Mouse (Mus musculus) c-Kit-positive CD71-positive TER-119-positive erythroid progenitor cells, embryonic 14.5 days (primary cell): ENCODE data around the gene Foxn1.

ENCODE experiments used
- DNase-seq: peaks from one replicate; pipeline ENCODE4 v3.0.0-alpha.2; 2013; ENCODE audit warnings: low spot score

Gene Foxn1

DNA sequence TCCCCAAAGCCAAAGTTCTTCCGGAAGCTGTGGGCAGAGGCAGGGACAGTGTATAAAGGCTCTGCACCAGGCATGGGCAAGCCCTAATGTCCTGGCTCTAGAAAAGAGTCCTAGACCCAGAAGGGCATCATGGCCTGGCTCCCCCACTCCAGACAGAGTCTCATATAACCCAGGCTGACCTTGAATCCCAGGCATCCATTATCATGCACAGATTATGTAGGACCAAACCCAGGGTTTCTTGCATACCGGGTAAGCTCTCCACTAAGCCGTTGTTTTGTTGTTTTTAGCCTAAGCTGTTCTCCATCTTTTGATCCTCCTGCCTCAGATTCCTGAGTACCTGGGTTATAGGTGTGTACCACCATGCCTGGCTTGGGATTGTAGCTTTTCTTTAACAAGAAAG is 14.6 kb upstream of the Foxn1 start:
- no peak for DNase-seq

DNA sequence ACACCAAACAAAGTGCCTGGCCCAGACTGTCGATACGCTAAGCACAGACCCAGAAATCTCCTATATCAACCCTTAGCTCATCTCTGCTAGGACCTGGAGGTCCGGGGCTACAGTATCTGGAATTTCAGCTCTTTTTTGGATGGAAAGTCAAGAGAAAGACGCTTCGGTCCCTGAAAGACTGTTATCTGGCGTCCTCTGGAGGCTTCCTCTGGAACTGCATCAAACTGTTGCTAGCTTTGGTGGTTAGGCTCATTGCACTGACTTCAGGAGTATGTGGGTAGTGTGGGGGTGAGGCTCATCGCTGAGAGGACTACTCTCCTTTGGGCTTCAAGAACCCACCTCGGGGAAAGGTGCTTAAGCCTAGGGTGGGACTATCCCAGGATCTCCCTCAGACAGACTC is 13.3 kb upstream of the Foxn1 start:
- DNase-seq = peak; percentile 53

DNA sequence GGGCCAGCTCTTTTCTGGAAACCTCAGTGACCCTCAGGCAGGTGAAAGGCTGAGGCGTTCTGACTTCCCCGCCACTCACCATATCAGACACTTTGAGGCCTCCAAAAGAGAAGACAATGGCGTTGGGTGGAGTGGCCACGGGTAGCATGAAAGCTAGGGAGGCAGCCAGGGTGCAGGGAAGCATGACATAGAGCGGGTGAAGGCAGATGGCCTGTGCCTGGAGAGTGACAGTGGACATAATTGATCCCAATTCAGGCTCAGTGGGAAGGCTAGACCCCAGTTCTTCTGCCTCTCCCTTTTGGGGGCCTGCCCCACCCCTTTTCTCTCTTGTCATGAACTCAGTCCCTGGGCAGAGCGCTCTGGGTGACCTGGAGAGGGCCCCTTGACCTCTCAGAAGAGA is 11.9 kb upstream of the Foxn1 start:
- no peak for DNase-seq

DNA sequence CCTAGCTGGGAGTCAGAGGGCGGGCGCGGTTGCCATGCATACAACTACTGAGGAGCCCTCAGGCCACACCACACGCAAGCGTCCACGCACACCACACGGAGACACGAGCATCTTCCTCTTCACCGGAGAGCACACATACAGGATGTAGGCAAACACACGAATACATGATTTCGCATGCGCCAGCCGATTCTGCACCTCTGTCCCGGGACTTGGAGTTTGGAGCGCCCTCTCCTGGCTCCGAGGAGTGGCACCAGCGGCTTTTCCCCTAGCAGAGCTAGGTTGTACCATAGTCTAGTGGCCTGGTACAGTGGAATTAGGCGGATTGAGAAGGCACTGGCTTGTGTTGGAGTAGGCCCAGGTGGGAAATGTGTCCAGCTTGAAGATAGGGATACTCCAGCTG is 11.0 kb upstream of the Foxn1 start:
- peak; percentile 32 for DNase-seq

DNA sequence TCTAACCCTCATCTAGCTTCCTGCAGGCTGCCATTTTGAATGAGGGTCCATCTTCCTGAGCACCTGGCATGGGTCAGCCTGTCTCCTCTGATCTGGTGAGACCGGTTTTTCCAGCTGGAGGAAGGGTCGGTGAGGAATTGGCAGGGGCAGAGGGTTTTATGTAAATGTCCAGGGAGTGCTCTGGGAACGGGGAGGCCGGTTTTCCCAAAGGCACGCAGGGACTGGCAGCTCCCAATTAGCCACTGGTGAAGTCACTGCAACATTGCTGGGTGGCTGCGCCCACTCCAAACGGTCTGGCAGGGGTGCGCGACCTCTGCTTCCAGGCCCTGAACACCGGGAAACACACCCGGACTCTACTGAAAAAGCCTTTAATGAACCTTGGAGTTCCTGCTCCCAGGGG is 10.6 kb upstream of the Foxn1 start:
- DNase-seq = no peak

DNA sequence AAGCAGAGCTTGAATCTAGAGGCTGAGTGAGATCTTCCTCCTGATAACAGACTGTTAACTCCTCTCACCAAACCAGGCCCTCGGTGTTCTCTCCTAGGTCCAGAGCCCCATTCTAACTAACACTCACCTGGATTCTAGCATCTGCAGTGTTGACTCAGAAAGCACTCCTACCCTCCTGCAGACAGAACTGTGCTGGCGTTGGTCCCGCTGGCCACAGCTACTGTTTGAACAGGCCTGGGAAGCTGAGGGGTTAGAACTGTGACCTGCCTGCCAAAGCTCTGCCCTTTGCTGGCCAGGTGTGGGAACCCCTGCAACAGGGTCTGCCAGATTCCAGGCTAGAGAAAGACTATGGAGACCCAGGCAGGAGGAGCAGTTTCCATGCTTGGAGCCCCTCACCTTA is 6.4 kb upstream of the Foxn1 start:
- no peak for DNase-seq

DNA sequence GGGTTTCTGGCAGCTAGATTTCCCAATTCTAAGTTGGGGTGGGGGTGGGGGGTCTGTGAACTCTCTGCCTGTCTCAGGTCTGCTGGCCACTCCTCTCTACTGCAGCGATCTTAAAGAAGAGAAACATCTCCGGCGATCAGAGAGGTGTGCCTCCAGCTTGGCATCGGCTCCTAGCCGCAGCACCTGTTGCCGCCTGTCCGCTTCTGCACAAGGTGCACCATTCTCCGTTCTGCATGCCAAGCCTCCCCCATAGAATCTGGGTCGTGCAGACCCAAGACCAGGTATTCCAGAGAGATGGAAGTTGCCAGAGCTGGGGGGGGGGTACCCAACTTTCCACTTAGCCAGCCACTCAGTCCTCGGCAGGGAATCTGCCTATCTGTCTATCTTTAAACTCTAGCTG is 582 bp downstream of the Foxn1 start:
- no peak for DNase-seq

DNA sequence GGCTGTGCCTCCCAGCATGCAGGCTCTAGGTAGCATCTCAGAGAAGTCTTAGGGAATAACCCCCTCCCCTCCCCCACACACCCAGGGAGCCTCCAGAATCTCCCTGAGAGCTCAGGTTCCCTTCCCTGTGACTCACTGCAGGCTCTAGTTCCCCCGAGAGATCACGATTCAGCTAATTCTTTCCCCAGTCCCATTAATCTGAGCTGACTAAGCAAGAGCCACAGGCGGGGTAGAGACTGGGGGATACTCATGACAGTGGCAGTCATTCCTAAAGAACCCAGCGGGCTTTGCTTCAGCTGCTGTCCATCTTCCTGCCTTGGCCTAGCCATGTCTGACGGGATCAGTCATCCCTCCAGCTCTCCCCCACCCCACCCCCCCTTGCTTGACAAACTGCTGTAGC is 3.7 kb downstream of the Foxn1 start:
- DNase-seq = no peak

DNA sequence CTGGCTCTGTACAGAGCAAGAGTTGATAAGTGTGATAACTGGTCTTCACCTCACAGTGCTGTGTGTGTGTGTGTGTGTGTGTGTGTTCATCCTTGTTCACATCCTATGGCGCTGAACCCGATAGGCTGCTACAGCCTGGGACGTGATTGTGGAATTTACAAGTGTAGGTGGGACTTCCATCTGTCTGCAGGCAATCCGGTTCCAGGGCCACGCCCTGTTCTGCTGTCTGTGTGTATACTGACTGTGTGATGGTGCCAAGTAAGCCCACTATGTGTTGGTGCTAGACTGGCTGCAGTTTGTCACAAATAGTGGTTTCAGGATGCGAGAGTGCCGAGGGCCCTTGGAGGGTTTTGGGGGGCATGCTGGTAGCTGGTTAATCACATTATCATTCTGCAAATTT is 4.1 kb downstream of the Foxn1 start:
- no peak for DNase-seq

DNA sequence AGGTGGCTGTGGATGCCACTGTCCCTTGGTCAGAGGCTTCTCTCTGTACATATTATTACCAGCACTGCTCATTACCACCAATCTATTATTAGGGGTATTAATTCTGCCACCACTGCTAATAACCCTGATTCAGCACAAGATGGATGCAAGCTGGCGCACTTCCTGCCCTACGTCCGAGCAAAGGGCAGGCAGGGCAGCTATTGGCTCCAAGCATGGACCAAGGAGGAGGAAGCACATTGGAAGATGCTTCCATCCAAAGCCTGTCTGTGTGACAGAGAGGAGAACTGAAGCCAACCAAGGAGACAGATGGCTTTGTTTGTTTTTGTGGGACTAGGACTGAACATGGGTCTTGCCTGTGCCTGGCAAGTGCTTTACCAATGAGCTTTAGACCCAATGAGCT is 5.4 kb downstream of the Foxn1 start:
- no peak for DNase-seq

DNA sequence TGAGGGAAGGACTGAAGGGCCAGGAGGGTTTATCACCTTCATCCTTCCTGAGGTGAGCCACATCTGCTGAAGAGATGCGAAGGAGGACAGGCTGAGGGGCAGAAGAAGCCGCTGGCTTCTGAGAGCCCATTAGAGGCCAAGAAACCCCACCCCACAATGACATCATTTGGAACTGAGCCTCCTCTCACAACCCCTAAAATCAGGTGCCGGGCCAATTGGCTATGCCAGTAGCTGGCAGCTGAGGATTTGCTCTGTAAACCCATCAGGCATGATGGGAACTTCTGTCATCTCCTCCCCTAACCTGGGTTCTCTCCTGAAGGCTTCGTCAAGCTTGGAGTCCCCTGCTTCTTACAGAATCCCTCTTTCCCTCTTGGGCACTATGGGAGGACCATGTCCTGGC is 6.0 kb downstream of the Foxn1 start:
- no peak for DNase-seq

DNA sequence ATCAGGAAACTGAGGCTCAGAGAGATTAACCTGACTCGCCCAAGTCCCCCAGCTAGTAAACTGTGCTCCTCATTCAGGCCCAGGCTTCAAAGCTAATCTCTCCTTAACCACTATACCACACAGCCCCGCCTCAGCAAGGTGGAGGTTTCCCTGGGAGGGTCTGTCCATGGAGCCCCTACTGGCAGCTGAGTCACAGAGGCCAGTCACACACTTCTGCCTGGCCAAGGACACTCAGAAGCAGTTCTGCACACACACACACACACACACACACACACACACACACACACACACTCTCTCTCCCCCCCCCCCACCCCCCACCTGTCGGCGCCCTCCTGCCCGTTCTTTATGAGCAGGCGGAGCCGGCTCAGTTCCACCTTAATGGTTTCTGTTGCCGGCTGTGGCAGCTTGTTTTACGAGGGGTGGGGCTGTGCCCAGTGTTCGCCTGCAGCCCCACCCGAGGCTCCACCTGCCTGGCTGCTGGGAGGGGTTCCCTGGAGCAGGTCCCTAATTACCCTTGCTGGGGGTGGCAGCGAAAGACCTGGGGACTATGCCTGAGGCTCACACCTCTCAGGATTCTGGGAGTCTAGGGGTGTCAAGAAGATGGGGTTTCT is 8.7 kb downstream of the Foxn1 start:
- no peak for DNase-seq

DNA sequence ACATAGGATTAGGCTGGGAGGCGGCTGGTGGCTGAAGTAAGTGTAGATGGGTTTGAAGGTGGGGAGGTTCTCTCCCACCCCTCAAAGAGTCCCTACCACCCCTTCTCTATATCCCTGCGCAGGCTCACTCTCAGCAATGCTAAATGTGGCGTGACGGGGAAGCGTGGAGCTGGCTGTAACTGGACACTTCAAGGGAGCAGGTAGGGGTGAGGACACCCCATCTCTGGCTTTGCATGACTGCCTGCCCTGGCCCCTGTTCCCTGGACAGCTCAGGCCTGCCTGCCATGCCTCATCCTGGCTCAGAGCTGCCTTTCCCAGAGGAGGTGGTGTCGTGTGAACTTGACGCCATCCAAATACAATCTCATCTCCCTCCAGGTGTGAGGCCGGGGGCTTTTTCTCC is 12.2 kb downstream of the Foxn1 start:
- no peak for DNase-seq

DNA sequence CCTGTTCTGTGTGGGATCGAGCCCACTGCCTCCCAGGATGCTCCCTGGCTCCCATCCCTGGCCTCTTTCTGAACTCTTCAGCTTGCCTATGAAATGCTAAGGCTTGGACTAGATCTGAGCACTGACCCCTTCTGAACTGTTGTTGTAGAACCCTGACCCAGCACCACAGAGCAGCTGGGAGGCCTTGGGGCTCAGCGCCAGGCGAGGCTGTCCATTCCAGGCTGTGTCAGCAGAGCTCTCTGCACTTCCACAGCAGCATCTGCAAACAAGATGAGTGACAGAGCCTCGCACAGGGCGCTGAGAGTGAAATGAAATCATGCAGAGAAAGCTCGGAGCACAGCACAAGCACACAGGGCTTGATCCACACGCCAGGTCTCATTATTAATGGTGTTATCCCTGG is 13.7 kb downstream of the Foxn1 start:
- no peak for DNase-seq

DNA sequence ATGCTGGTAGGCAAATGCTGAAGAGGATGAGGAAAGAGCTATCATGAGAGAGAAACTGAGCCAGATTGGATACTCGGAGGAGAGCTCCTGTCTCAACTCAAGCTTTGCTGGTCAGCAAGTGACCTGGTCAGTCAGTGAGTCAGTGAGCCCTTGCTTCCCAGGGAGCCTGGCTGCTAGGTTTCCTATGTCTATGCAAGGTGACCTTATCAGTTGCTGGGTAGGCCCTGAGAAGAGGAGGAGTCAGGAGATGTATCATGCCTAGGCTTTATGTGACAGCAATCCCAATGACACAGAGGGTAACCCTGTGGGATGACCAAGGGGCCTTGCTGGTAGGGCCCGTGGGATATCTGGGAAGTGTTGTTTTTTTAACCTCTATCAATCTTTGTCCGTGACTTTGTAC is 14.2 kb downstream of the Foxn1 start:
- DNase-seq = no peak

DNA sequence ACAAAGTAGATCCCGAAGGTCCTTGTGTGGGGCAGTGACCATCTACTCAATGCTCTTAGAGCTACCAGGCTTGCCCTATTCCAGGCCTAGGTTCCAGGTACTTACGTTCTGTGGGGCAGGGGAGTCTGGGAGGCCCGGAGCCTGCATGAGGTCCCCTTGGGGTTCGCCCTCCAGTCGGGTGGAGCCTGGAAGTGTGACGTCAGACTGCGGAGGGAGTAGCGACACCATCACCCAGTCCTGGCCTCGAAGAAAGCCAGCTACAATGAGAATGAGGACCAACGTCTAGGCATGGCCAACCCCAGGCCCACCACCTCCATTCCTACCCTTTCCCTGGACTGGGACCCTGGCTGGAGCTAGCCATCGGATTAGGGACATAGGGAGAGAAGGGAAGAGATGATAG is 14.6 kb downstream of the Foxn1 start:
- DNase-seq = no peak

DNA sequence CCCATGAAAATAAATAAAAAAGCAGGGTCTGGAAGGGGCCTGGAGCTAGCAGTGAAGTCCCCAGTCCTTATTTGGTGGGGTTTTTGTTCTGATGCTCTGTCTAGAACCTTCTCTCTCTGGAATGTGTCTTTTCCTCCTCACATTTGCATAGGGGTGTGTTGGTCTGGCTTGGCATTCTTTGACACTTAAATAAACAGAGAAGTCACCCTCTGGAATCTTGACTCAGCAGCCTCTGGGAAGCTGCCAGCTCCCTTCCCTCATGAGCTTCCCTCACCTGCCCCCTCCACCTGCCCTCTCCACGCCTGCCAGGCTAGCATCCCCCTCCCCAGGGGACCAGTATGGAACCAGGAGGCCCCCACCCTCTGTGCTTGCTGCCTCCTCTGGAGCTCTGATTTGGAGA is 16.0 kb downstream of the Foxn1 start:
- DNase-seq = no peak

DNA sequence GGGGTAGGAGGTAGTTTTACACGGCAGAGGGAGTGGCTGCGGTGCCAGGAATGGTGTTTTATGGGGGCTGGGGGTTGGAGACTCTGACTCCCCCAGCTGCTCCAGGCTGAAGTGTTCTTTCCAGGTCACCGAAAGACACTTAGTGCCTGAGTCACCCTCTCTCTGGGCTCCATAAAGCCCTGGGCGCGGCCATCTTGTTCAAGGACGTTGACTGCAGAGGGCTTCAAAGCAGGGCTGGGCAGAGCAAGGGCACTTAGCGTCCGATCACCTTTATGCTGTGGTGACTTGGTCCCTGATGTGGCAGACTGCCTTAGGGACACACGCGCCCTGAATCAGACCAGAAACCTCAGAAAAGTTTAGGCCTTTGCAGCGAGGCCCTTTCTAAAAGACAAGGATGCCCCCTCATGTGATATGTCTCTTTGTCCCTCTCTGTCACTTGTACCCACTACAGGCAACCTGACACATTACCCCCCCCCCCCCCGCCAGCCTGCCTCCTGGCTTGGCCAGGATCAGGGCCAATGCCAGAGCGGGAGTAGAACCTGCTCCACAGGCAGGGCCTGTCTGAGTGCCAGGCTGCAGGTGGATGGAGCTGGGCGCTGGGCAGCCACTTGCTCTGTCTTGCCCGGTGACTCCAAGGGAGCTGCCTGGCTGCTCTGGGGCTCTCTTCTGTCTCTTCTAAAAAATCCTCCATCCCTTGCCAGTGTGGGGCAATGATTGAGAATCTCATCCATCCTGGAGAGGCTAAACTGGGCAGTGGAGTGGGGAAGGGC is 18.7 kb downstream of the Foxn1 start:
- no peak for DNase-seq

DNA sequence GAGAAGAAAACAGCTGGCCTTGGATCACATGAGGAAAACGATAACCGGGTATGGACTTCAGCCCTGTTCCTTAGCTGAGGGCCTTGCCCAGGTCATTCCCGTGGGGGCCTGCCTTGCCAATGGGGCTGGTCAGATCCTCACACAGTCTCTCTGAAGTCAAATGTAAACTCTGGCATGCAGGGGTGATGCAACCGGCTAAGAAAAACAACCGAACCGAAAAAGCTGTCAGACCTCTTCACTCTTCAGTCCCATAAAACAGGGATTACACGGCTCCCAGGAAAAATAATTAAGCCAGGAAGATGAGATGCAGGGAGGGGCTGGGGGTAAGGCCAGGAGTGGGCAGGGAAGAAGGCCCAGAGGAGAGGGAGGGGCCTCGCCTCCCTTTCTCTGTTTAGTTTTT is 22.3 kb downstream of the Foxn1 start:
- no peak for DNase-seq

DNA sequence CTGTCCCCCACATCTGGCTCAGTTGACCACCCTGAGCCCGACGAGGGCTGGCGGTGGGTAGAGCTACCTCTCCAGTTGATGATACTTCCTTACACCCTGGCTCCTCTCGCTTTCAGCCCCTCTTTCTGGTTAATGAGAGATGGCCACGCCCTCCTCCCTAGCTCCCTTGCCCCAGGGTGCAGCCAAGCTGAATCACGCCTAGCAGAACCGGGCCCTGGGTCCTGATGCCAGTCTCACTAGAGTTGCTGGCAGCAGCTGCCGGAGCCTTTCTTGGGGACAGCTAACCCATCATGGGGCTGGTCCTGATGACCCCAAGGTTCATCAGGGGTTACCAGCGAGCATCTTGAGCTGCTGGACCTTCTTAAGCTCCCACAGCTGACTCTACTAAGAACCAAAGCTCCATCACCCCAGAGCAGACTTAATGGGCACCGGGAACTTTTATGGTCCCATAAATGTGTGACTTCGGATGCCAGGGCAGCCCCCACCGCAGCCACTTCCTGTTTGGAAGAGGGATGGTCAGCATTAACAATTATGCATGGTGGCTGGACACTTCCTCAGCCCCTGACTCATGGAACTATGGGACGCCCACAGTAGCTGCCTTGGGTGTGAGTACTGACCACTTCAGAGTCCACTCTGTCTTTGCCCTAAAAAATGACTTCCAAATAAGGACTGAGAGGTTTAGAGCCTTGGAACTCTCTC is 22.9 kb downstream of the Foxn1 start:
- no peak for DNase-seq

DNA sequence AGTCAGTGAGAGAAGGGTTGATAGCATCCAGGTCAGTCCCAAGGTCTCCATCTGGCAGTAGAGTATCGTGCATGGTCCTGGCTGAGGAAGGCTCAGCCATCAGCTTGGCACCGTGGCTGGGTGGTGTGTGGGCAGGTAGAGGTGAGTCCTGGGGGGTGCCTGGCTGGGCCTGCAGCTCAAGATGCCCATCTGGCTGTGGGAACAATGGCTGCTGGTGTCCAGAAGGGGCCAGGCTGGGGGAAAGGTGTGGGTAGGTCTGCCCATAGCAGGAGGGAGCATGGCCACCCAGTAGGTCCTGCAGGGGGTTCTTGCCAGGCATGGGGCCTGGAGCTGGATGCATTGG is 25.6 kb downstream of the Foxn1 start:
- DNase-seq = no peak

DNA sequence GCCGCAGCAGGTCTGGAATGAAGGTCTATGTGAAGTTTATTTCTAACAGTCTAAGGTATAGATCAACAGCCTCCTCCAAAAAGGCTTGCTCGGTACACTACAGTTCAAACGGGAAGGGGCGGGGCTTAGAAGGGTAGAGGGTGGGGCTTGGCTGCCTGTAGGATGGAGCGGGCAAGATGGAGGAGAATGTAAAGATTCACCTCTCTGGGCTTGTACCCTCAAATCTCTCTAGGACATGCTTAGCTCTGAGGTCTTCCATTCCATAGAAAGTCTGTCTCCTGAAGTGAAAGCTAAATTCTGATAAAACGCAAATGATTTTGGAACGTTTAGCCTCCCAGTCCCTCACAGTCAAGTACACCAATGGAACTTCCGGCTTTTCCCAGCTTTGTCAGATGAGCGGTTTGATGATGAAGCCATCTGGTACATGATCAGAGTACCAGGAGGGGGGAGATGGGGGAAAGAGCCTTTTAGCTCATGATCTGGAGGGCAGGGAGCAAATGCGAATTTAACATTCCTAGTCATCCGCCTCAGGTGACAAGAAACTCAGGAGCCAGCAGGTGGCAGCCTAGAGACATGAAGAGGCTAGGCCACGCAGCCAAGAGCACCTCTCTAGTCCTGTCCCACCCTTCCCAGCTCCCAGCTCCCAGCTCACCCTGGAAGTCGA is 26.1 kb downstream of the Foxn1 start:
- peak; percentile 77 for DNase-seq

DNA sequence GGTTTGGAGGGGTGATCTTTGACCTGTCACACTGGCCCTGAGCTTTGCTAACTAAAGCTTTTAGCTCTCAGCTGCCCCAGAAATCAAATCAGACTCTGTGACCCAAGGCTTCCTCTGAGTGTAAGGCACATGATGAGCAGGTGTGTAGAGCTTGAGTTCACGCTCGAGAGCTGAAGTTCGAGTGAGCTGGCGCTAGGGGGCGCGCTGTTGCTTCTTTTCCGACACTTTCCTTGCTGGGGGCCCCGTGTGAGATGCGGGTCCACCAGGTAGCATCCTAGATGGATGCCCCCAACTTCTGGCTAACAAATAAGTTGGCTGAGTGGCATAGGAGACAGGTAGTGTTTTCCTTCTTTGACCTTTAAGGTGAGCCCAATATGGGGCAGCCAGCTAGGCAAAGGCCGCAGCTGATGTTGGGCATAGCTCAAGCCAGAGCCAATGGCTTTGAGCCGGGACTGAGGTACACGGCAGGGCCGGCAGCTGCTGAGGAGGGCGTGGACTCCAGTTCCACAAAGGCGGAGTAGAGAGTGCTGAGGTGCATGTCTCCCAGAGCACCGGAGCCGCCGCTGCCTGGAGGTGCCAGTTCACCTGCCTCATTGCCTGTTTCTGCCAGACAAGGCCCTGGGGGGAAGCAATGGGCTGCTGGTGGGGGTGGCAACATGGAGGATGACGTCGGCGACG is 27.9 kb downstream of the Foxn1 start:
- peak; percentile 51 for DNase-seq
